Mouse (Mus musculus) kidney, postnatal 36 days (tissue): Measurements from ENCODE around the gene Mtmr12.

Experiments used
- DNase-seq, 2 experiments: peaks; one replicate each; pipeline ENCODE4 v3.0.0; 2021 to 2022; ENCODE audit warnings: mixed read lengths in 2 of 2

Mtmr12 gene

DNA sequence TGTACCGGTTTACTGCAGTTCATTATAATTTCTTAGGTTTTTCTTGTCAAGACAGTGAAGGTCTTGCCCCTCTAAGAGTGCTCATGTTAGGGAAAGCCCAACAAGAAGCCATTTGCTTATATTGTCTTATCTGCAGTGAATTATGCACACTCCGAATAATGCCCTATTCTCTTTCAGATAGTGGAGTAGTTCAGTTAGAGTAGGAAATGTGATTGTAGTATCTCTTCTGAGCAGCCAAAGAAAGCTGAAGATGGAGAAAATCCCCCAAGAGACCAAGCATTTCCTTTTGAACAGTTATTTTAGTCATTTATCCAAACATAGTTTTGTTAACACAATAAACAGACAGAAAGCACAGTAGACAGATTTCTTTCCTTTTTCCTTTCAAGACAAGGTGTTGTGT lies 32.1 kb downstream of the Mtmr12 start:
- DNase-seq = no peak

DNA sequence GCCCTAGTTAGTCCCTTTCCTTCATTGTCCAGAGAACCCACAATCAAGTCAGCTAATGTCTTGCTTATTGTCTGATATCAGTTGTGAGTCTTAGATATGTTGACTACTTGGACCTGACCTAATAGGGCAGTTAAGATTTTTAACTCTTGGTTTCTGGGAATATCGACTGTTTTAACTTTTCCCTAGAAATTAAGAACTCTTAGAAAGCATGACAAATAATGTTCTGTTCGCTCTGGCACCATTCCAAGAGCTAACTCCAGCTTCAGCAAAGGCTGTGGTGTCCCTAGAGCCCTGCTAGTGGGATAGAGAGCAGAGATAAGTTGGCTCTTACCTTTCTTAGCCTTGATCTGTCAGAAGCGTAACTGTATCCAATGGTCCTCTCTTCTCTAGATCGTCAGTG lies 32.7 kb downstream of the Mtmr12 start:
- DNase-seq = no peak

DNA sequence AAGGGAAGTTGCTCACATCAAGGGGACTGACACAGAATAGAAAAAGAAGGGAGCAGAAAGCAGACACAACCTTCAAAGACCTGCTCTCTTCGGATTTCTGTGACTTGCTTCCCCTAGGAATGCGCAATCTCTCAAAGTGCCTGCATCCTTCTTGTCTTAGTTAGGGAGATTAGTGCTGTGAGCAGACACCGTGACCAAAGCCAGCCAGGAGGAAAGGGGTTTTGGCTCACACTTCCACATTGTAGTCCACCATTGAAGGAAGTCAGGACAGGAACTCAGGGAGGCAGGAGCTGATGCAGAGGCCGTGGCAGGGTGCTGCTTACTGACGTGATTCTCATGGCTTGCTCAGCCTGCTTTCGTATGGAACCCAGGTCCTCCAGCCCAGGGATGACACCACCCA lies 33.5 kb downstream of the Mtmr12 start:
- DNase-seq = no peak

DNA sequence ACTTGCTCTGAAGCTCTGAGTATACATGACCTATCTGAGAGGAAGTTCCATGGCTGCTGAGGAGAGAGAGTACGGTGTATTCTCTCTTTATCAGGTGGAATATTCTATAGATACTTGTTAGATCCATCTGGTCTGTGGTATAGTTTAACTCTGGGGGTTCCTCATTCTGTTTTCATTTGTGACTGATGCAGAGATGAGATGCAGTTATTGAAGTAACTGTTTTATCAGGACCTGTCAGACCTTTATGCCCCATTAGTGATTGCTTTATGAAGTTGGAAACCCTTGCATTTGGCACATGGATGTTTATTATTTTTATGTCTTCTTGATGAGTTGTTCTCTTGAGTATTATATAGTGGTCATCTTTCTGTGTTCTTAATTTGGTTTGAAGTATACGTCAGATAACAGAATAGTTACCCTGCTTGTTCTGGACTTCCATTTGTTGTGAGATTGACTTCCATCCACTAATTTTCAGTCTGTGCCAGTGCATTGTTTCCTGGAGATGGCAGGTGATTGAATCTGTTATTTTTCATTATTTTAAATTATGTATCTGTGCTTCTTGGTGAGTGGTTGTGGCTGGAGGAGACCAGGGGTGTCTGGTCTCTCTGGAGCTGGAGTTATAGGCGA lies 36.0 kb downstream of the Mtmr12 start:
- no peak for DNase-seq

DNA sequence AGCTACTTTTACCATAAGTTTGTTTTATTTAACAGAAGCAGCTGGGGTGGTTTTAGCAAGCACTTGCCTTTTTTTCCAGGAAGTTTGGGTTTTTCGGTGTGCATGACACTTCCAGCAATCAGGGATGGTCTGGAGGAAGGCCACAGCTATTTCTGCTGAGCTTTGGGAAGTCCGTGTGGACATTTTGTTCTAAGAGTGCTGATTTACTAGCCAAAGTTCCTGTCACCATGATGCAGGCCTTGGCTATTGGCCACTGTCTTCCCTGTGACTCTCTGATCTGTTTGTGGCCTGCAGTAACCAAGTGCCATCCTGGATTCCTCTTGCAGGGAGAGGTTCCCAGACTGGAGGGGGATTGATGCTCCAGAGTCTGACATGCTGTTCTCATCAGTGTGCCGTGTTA lies 39.0 kb downstream of the Mtmr12 start:
- peak; percentile 66 to 84 for DNase-seq

DNA sequence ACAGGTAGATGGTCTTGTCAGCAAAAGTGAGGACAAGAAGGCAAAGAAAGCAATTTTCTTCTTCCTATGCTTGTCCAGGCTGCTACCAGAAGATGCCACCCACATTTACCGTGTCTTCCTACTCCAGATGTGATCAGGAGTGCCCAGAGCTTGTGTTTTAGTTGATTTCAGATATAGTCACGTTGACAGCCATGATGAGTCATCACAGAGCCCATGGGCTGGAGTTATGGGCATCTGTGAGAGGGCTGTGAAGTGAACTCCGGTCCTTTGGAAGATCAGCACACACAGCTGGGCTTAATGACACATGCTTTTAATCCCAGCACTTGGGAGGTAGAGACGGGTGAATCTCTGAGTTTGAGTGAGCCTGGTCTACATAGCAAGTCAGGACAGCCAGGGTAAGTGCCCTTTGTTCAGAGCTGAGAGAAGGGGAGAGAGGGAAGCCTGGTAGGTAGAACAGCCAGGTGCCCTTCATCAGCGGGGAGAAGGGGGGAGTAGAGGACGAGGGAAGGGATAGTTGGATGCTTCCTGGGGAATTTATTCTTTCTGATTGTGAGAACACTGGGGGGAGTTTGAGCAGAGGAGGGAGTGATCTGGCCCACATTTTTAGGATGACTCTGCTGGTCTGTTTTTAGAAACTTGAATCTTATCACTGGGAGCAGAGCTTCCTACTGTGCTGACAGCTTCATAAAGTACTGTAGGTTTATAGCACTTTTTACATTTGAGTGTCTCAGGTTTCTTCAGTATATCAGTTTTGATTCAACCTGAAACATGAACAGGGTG lies 40.9 kb downstream of the Mtmr12 start:
- no peak for DNase-seq

DNA sequence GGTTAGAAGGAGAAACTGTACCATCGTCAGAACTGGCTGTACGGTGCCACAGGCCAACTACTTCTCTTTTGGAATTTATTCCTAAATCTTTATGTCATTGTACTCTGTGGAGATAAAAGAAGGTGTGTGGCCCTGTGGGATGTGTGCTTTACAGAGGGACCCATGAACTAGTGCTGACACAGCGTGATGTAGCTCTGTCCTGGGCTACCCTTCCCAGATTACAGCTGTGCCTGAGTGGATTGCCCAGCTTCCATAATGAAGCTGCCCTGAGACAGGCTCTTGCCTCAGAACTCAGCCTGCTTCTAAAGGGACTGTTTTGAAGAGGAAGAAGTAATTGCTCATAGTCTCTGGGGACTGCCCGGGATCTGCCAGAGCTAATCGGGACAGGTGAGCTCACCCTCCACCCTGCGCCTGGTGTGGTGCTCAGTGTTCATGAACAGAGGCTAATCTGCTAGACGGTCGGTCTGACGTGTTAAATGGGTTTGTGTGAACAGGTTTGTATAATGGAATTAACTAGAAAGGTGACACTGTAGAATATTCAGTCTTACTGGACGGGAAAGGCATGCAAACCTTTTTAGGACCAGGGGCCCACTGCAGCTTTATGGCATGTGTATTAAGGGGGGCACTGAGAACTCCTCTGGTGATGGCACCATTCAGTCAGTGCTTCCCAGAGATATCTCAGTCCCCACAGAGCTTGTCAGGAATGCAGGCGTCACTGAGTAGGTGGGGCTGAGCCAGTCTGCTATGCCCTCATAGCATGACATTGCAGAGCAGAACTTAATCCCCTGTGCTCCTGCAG lies 41.7 kb downstream of the Mtmr12 start:
- DNase-seq = no peak

DNA sequence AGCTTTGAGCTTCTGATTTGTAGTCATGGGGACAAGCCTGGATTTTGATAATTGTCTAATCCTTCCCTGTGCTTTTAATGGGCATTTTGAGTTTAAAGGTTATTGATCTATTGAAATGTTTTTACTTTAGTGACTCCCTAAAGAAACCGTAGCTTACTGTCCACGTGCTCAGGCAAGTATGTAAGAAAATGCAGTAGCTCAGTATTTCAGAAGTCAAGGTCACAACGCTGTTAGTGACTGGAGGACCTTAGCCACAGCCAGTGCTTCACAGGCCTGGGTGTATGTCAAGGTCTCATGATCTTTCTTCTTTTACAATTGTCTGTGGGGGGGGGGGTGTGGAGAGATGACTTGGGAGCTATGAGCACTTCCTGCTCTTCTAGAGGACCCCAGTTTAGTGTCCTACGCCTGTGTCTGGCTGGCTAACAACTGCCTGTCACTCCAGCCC lies 42.4 kb downstream of the Mtmr12 start:
- no peak for DNase-seq

DNA sequence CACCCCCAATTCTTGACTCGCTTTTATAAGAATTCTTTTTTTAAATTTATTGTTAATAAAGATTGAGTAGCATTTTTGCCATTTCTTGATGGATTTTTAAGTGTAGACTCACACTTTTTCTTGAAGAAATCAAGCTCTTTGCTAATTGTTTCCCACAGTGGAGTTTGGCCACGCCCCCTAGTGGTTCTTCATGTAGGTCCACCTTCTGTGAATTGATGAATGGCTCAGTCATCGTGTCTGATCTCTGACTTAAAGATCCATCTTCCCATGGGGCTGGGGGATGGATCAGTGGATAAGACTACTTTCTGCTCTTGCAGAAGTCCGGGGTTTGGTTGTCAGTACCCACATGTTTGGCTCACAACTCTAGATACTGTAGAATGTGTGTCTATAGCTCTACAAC lies 43.5 kb downstream of the Mtmr12 start:
- DNase-seq = peak; percentile 55 to 74

DNA sequence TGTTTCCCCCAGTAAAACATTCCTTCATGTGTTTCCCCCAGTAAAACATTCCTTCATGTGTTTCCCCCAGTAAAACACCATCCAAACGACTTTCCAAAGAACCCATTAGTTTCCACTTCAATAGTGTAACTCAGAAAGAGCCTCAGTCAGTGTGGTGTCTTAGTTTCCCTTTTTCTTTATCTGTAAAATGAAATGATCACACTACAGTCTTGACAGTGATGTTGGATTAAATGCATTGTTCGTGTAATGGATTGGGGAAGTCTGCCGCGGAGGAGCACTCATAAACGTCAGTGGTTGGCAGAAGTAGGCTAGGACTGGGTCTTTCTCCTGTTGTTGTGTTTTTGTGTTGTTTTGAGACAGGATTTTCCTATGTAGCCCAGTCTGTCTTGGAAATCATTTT lies 45.5 kb downstream of the Mtmr12 start:
- DNase-seq = no peak

DNA sequence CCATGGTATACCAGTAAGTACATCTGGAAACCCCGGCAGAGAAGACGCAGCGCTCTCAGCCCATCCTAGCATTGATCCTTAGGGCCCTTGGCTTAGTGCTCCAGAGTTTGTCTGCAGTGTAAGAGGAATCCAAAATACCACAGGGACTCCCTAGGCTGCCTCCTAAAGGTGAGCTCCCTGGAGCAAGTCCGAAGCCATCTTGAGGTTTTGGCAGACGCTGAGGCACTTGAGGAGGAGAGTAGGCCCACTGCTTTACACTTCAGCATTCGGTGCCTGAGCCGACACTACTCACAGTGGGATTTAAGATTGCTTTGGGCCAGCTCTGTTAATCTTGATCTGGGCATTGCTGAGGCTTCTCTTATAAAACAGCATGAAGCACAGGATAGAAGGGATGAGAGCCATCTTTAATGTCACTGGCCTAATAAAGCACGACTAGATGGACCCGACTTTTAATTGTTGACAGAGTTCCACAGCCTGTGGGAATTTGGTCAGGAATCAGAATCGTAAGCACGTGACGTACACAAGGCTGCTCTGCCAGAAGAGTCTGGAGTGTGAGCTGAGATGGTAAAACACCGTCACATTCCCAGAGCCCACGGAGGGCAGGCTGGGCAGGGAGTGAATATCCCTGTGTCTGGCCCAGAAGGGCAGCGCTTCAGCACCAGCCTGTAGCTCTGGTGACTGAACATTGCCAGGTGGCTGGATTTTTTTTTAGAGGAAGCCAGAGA lies 46.8 kb downstream of the Mtmr12 start:
- DNase-seq = no peak

DNA sequence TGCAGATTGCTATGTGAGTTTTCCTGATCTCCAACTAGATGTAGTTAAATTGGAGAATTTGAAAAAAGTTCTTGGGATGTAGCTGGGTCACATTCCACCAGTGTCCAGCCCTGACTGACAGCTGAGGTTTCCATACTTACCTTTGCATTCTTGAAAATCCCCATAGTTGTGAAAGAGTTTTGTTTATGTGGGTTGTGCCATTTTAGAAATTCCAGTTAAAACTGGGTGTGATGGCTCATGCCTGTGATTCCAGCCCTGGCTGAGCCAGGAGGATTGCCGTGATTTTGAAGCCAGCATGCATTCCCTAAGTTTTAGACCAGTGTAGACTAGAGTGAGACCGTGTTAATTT lies 47.3 kb downstream of the Mtmr12 start:
- DNase-seq = no peak

DNA sequence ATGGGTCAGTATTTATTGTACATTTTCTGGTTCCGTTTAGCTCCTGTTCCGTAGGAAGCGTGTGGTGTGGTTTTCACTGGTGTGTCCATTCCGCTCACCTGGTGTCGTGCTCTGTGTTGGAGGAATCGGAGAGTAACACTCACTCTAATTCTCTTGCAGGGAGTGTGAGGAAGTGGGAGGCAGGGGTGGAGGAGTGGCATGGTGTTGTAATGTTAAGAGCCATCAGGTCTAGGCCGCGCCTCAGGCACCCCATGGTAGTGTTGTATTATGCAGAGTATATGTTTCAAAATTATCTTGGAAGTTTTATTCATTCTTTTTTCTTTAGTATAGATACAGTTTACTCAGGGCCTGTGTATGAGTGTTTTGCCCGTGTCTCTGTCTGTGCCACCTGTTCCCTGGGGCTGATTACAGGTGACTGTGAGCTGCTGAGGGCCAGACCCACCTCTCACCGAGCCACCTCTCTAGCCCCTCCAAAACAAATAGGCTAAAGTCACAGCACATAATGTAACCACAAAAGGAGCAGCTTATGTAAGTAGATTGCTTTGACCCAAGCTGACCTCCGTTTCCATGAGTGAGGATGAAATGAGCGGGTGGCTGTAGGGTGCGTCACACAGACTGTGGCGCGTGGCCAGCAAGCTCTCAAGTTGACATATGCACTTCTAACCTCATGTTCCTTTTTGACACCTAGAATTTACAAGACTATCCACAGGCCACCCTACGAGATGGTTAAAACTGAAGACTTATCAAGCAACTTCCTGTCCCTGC lies 53.1 kb downstream of the Mtmr12 start:
- DNase-seq = no peak

DNA sequence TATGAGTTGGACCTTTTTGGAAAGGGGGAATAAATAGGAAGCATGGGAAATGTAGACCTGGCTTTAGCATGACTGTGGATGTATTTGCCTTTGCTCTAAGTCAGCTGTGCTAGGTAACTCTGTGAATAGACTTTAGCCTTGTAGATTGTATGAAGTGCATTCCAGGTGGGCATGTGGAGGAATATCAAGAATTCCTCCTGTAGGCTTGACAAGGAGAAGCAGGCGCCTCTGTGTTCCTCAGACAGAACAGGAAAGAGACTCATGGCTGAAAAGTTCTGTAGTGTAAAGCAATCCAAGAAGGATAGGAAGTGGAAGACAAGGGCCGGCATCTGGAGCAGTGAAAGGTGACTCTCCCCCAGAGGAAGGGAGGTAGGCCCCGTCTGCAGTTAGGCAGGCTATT lies 58.2 kb downstream of the Mtmr12 start:
- no peak for DNase-seq

DNA sequence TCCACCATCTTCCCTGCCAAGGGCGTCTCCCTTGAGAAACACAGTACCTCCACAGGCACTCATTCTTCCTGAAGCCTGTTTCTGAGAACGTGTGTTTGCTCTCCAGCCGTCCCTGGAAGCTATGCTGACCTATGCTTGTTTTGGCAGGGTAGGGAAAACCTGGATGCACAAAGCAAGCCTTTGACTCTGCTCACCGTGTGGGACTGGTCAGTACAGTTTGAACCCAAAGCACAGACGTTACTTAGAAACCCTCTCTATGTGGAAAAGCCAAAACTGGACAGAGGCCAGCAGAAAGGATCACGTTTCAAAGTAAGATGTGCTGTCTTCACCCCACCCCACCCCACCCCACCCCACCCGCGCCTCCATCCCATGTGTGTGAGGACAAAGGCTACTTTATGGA lies 61.6 kb downstream of the Mtmr12 start:
- DNase-seq = no peak

DNA sequence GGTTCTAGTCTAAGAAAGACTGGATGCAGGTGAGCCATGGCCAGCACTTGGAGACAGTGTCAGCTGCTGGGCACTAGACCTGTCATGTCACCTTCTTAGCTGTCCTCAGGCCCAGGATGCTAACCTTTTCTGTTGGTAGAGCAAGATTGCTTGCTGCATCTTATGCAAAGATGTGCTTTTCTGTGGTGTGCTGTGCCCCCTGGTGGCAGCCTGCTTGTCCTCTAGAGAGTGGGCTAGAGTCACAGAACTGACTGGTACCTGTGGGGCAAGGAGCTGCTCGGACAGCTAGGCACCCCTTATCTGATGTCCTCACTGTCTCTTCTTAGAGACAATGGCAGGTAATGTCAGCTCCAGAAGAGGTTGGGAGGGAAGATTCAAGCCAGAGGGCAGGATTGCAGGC lies 63.2 kb downstream of the Mtmr12 start:
- peak; percentile 56 to 90 for DNase-seq

DNA sequence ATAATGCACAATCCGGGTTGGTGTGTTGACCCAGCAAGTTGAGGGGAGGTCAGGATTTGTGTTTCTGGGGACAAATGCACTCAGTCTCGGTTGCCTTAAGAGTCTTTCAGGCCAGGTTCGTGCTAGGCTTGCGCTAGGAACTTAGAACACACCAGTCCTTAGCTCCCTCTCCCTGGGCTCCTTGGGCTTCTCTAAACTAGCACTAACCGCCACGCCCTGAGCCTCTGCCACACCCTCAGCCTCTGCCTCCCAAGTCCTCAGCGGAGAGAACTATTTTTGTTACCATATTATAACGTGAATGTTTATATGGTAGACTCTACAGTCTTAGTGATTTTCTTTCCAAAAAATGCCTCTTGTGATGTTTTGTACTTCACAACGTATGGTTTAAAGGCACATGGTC lies 66.5 kb downstream of the Mtmr12 start:
- DNase-seq = no peak

DNA sequence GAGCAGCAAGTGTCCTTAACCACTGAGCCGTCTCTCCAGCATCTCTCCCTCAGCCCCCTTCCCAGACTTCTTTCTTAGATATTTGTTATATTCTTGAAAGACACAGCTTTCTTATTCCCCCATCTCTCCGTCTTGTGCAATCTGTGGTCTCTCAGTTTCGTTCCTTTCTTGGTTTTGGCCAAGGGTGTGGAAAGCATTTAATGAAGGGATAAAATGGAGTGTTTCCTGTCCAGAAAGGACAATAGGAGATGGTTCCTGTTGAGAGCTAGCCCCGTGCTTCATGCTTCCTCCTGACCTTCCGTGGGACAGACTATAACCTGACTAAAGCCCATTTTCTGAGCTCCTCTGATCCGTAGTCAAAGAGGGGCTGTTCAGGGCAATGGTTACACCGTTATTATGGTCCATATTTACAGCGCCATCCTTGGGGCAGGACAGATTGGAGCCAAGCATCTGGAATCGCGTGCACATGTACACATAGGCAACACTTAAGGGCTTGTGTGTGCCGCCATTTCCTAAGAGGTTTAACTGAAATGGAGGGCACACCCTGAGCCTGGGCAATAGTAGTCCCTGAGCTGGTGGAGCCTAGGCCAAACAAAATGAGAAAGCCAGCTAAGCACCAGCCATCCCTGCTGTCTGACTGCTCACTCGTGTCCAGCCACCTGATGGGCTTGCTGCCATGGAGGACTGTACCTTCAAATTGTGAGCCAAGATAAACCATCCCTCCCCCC lies 68.7 kb downstream of the Mtmr12 start:
- peak; percentile 16 to 22 for DNase-seq

DNA sequence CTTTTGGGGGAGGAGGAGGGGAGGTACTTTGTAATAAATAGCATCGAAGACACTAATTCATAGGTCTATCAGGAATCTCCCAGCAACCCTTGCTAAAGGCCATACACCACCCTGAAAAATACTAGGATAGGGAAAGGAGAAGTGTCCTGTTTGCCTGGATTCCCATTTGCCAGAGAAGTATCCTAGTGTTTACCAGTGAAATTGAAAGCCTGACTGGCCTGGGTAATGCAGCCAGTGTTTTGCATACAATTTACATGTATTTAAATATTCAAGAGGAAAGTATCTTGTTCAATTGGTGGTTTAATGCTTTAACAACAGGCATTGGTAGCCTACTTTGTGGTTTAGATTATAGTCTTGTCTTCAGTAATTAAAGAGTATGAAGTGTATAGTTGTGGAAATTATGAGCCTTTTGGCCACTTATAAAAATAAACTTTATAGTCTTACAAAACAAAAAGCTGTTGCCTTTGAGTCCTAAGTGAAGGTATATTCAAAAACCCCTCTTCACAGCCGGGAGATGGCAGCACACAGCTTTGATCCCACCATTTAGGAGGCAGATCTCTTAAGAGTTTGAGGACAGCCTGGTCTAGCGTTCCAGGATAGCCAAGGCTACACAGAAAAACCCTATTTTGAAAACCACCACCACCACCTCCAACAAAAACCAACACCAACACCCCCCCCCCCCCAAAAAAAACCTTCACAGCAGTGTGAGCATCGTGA lies 69.4 kb downstream of the Mtmr12 start:
- DNase-seq = no peak

DNA sequence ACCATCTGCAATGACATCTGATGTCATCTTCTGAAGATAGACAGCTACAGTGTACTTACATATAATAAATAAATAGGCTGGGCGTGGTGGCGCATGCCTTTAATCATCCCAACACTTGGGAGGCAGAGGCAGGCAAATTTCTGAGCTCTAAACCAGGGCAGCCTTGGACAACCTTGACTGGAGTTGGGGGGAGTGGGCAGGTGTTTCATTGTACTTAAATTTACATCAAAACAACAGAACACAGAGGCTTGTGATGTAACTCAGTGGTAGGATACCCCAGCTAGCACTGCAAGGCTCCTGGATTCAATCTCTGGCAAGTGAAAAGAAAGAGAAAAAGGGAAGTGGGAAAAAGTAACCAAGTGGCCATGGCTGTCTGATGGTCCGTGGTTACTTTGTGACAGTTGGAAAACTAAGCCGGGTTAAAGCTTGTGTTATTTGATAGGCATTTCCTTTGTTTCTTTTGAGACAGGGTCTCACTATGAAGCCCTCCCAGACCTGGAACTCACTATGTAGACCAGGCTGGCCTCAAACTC lies 70.3 kb downstream of the Mtmr12 start:
- DNase-seq = no peak

DNA sequence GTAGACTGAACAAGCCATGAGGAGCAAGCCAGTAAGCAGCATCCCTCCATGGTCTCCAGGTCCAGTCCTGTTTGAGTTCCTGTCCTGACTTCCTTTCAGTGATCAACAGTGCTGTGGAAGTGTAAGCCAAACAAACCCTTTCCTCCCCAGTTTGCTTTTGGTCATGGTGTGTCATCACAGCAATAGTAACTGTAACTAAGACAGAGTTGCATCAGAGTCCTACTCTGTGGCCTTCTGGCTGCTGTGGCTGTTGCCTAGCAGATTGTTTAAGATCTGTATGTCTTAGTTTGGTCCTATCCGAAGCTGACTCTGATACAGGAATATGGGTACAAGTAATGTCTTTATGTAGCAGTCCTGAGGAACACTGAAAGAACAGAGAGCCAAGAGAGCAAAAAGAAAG lies 75.0 kb downstream of the Mtmr12 start:
- DNase-seq = no peak
